Mouse (Mus musculus) embryonic fibroblast, embryonic 13.5 days (primary cell): Measurements from ENCODE around the gene Dnajc3.

Experiments
- CTCF ChIP-seq: IDR thresholded peaks from 2 replicates; pipeline ENCODE4 v1.5.1; 2011; ENCODE audit warnings: mild to moderate bottlenecking, control low read depth, low read length, moderate library complexity, borderline replicate concordance; ENCODE audit not compliant: insufficient read depth
- POLR2A ChIP-seq: IDR thresholded peaks from 2 replicates; pipeline ENCODE4 v1.6.1; 2011; ENCODE audit warnings: low read depth, mild to moderate bottlenecking, control low read depth, low read length, moderate library complexity

GRCm38 (mm10) chr14:118922251-118922650 lies 15.5 kb upstream of the Dnajc3 start:
- TF ChIP-seq CTCF (no peak), POLR2A (no peak)
